Mouse (Mus musculus) C2C12 (cell line): Measurements from ENCODE around the gene Nsl1.

Experiments
- CEBPB ChIP-seq: IDR thresholded peaks from one replicate; pipeline ENCODE4 v1.6.1; 2011; ENCODE audit warnings: low read depth, mild to moderate bottlenecking, control low read depth, moderate library complexity
- CTCF ChIP-seq: IDR thresholded peaks from one replicate; pipeline ENCODE4 v1.5.1; 2011; ENCODE audit not compliant: control insufficient read depth, insufficient read depth, insufficient read length
- FOSL1 ChIP-seq: IDR thresholded peaks from one replicate; pipeline ENCODE4 v1.8.0; 2011; ENCODE audit warnings: mild to moderate bottlenecking, low read length; ENCODE audit not compliant: poor library complexity, insufficient read depth, severe bottlenecking
- MAX ChIP-seq: IDR thresholded peaks from one replicate; pipeline ENCODE4 v1.6.1; 2011; ENCODE audit warnings: mild to moderate bottlenecking, control low read depth
- MYOG ChIP-seq: IDR thresholded peaks from one replicate; pipeline ENCODE4 v1.6.1; 2011; ENCODE audit not compliant: control insufficient read depth, insufficient read length; ENCODE audit errors: extremely low read depth

DNA sequence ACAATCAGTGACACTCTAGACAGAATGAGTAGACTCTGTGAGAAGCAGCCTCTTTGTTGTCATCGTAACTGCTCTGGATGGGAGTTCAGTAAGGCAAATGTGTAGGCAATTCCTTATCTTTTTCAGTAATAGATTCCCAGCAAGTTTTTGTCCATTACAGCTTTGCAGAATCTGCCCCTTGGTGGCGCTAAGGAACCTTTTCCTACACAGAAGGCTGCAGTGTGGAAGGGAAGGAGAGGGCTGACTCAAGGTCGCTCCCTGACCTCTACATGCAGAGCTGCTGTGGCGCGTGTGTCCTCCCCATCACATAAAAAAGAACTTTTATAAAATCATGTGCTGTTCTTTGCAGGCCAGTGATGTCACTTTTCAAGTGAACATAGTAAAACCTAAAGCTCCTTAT is 5.6 kb downstream of the Nsl1 start:
- TF ChIP-seq CEBPB (no peak), CTCF (no peak), FOSL1 (no peak), MYOG (no peak), MAX (no peak)
